Mouse (Mus musculus) stomach, postnatal 0 days (tissue): Measurements from ENCODE around the gene Zdhhc13.

ENCODE experiments used
- CTCF ChIP-seq: IDR thresholded peaks from 2 replicates; pipeline ENCODE4 v1.5.1; 2016; ENCODE audit warnings: antibody characterized with exemption, low read depth, mild to moderate bottlenecking, moderate library complexity
- EP300 ChIP-seq: optimal IDR thresholded peaks from 2 replicates; pipeline ENCODE3; 2016; ENCODE audit warnings: antibody characterized with exemption

DNA sequence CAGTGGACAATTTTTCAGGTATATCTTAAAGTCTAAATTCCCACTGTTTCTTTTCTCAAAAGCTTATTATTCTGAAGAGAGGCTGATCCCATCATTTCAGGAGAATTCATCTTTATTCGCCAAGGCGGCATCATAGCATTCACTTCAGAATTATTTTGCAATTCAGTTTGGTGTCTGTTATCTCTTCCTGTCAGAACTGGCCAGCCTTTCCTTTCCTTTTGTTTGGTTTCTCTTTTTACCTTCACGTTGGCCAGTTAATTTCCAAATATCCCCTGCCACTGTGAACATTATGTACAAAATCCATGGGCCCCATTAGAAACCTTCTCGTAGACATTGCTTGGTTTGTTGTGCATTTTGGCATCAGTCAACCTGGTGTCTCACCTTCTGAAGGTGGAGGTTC, 70.6 kb downstream of the Zdhhc13 start:
- TF ChIP-seq CTCF (no peak), EP300 (no peak)
